Mouse (Mus musculus) c-Kit-positive CD71-positive TER-119-negative erythroid progenitor cells, embryonic 14.5 days (primary cell): Measurements from ENCODE around the gene Ggcx.

Experiments
- DNase-seq: peaks from one replicate; pipeline ENCODE4 v3.0.0-alpha.2; 2013; ENCODE audit warnings: low read depth

The Ggcx gene

GRCm38 (mm10) chr6:72414076-72414756 is at the start of gene Ggcx:
Ggcx (plus strand) TSS chr6:72414308.
- peak; percentile 92 for DNase-seq

GRCm38 (mm10) chr6:72364985-72365384 is 49.1 kb upstream of the Ggcx start:
- no peak for DNase-seq

GRCm38 (mm10) chr6:72366304-72366703 is 47.8 kb upstream of the Ggcx start:
- DNase-seq: no peak

GRCm38 (mm10) chr6:72366844-72367443 is 47.2 kb upstream of the Ggcx start, which contains the start of gene Rnf181:
Rnf181 (minus strand) TSS chr6:72366956.
- no peak for DNase-seq

- DNase-seq: no peak
These were observed 46.6 kb upstream of the Ggcx start for GRCm38 (mm10) chr6:72367460-72367974.

GRCm38 (mm10) chr6:72369557-72369956 is 44.6 kb upstream of the Ggcx start:
- no peak for DNase-seq

GRCm38 (mm10) chr6:72370091-72370490 is 44.0 kb upstream of the Ggcx start:
- no peak for DNase-seq

- DNase-seq: no peak
These were observed 43.0 kb upstream of the Ggcx start for GRCm38 (mm10) chr6:72371147-72371546.

- no peak for DNase-seq
These were observed 42.5 kb upstream of the Ggcx start for GRCm38 (mm10) chr6:72371571-72371970.

- DNase-seq: no peak
These were observed 40.9 kb upstream of the Ggcx start for GRCm38 (mm10) chr6:72373184-72373583.

GRCm38 (mm10) chr6:72374206-72374605 is 39.9 kb upstream of the Ggcx start:
- DNase-seq: no peak

- no peak for DNase-seq
These were observed 39.1 kb upstream of the Ggcx start for GRCm38 (mm10) chr6:72374820-72375563.

- DNase-seq: no peak
These were observed 35.4 kb upstream of the Ggcx start for GRCm38 (mm10) chr6:72378510-72379234.

- DNase-seq: no peak
These were observed 34.6 kb upstream of the Ggcx start for GRCm38 (mm10) chr6:72379377-72380130.

- peak; percentile 77 for DNase-seq
These were observed 33.9 kb upstream of the Ggcx start, which contains the start of gene Vamp5 for GRCm38 (mm10) chr6:72380131-72380770. Vamp5 (minus strand) TSS chr6:72380468.

GRCm38 (mm10) chr6:72382494-72382893 is 31.6 kb upstream of the Ggcx start:
- no peak for DNase-seq

- DNase-seq: no peak
These were observed 30.8 kb upstream of the Ggcx start for GRCm38 (mm10) chr6:72383142-72383820.

- no peak for DNase-seq
These were observed 30.2 kb upstream of the Ggcx start for GRCm38 (mm10) chr6:72383952-72384351.

GRCm38 (mm10) chr6:72385258-72385657 is 28.9 kb upstream of the Ggcx start:
- DNase-seq: no peak

- DNase-seq: no peak
These were observed 27.5 kb upstream of the Ggcx start for GRCm38 (mm10) chr6:72386561-72386960.
